In the genomic region with DNA sequence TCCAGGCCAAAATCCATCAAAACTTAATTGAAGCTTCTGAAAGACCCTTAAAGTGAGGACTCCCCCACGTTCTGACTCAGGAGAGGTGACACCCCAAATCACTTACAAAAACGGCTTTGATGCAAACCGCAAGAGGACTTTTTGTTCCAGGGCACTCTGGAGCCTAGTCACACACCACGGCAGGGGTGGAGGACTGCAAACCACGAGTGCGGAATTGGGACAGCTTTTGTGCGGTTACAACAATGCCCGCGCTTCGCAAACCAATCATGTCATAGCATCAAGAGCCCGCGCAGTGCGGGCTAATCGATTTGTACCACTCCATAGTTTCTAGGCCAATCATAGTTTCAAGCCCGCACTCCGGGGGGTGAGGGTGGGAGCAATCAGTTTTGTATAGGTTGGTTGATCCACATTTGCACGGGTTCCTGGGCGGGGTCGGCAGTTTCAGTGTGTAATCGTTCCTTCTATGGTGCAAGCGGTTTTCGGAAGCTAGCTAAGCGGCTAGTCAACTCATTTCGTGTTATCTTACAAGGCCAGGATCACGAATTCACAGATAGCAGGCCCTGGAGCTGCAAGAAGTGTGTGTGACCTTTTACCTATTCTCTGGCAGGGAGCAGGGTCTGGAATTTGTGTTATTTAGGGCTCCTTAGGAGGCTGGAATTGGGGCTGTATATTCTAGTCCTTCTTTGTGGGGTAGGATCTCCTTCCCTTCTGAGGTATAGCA, we compare ENCODE assay signal across 19 mouse cellular contexts. TPM values are rescaled to one million over a fixed set of nuclear protein-coding genes. Genes with fewer than 3 reads are reported as not detected.
"Had no signal": no experiment of that assay in that cellular context is flagged by ENCODE, and none has a peak within 500 bp of the region (broad histone marks: within the 10 kb centered on the region; RNA-seq: fewer than 3 reads in every experiment).

No protein-coding gene starts in this region.

- H3K4me3 ChIP-seq: layer of hippocampus, adult 2 months; limb, embryonic 10.5 days; liver, embryonic 12.5 days; lung, embryonic 15.5 days; midbrain, embryonic 12.5 days; neural tube, embryonic 13.5 days had no signal

- H3K9ac ChIP-seq: liver, embryonic 12.5 days; liver, postnatal 0 days; lung, embryonic 15.5 days; midbrain, embryonic 12.5 days; neural tube, embryonic 13.5 days had no signal

- H3K36me3 ChIP-seq: limb, embryonic 10.5 days; liver, embryonic 12.5 days; lung, embryonic 15.5 days; midbrain, embryonic 12.5 days; neural tube, embryonic 13.5 days had no signal

- H3K27ac ChIP-seq: kidney, postnatal 0 days; layer of hippocampus, adult 2 months; limb, embryonic 10.5 days; liver, embryonic 12.5 days; lung, embryonic 15.5 days; macrophage; midbrain, embryonic 12.5 days; neural tube, embryonic 13.5 days had no signal

- H3K4me1 ChIP-seq: limb, embryonic 10.5 days; liver, embryonic 12.5 days; lung, embryonic 15.5 days; midbrain, embryonic 12.5 days; neural tube, embryonic 13.5 days had no signal

- ATAC-seq: liver, embryonic 12.5 days; liver, postnatal 0 days; midbrain, embryonic 16.5 days had no signal

- H3K9me3 ChIP-seq: limb, embryonic 10.5 days; lung, embryonic 15.5 days had no signal

- H3K27me3 ChIP-seq: liver, embryonic 12.5 days; lung, embryonic 15.5 days; midbrain, embryonic 12.5 days; neural tube, embryonic 13.5 days had no signal

- H3K4me2 ChIP-seq: liver, embryonic 12.5 days; lung, embryonic 15.5 days; midbrain, embryonic 12.5 days; neural tube, embryonic 13.5 days had no signal

- DNase-seq: kidney, adult 11 months; kidney, adult 9 months; kidney, postnatal 36 days; liver, postnatal 0 days; lung, postnatal 14 days; retina, postnatal 1 day; thymus, postnatal 36 days had no signal

RNA-seq across cellular contexts. Expression of a gene that starts 29.4 kb away (rescaled TPM):
- total RNA-seq: layer of hippocampus, adult 2 months; layer of hippocampus, postnatal 10 days; left cerebral cortex, postnatal 10 days; megakaryocyte-erythroid progenitor cell, adult 5-6 weeks had no signal
- polyA plus RNA-seq: midbrain, embryonic 16.5 days had no signal
